Mouse (Mus musculus) mouse trophoblast stem cell (cell line): ENCODE data around the gene 6030445D17Rik.

Experiments used
- in situ Hi-C, 2 experiments: fragments of 300-500 bp; cut with MseI, MboI; formaldehyde crosslinking; loops; 2 replicates in 1 of 2; 3 replicates in 1 of 2; pipeline ENCODE4 v1.15.1; 2025

Gene 6030445D17Rik

GRCm38 (mm10) chr4:136462086-136462838 is at the start of gene 6030445D17Rik:
TSS of gene 6030445D17Rik (plus strand) at chr4:136462250.
- in situ Hi-C loops = no loop called here

DNA sequence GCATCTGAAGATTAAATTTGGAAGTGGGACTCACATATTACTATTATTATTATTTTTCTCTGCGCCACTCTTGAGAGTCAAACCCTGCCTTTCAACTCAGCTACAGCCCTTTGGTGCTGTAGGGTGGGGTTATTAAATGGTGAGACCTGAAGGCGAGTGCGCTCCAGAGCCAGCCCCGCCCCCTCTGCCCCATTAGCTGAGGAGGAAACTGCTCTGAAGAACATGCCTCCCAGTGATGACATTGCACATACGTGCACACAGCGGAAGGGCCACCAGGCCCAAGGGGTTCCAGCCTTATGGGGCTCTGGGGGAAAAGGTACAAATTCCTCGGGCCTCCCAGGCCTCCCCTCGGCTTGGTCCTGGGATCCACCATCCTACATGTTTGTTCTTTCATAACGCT is 46.6 kb upstream of the 6030445D17Rik start:
- in situ Hi-C loops = no loop called here

GRCm38 (mm10) chr4:136418962-136419361 is 43.1 kb upstream of the 6030445D17Rik start:
- in situ Hi-C loops = no loop called here

DNA sequence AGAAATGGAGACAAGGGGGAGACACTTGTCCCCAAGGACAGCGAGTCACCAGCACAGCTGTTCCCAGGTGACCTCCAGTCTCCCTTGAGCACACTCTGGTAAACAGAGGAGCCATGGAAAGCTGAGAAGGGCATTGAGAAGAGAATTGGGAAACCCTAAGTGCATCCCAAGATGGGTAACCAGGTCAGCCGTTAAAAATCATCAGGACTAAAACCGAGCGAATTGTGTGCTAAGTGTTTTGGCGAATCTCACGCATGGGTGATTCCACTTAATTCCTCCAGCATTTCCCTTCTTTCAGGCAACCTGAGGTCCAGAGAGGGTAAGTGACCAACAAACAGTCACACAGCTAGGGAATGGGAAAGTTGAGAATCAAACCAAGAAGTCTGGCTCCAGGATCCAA is 42.7 kb upstream of the 6030445D17Rik start:
- in situ Hi-C loops = no loop called here

DNA sequence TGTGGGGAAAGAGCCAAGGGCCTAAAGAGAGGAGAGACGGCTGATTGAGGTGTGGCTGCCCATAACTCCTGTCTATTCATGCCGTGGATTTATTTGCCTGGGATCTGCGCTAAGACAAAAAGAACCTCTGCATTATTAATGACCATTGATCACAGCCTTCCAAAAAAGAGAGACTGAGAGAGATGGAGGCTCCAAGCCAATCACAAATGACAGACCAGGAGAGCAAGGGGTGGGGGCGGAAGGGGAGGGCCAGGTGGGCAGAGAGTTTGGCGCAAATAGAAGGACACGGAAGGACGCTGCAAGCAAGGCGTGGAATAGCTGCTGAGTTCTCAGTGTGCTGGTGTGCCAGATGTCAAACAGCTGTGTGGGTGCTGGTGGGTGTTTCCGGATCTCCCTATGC is 38.8 kb upstream of the 6030445D17Rik start, which contains the start of gene Htr1d:
TSS of gene Htr1d (plus strand) at position 301 of the 400 bp plus-strand sequence.
- in situ Hi-C loops = no loop called here

- in situ Hi-C loops = no loop called here
These were observed 37.7 kb upstream of the 6030445D17Rik start for GRCm38 (mm10) chr4:136424120-136424999.

GRCm38 (mm10) chr4:136425000-136425288 is 37.1 kb upstream of the 6030445D17Rik start:
- in situ Hi-C loops = no loop called here

- in situ Hi-C loops = no loop called here
These were observed 31.3 kb upstream of the 6030445D17Rik start for GRCm38 (mm10) chr4:136430609-136431375.

DNA sequence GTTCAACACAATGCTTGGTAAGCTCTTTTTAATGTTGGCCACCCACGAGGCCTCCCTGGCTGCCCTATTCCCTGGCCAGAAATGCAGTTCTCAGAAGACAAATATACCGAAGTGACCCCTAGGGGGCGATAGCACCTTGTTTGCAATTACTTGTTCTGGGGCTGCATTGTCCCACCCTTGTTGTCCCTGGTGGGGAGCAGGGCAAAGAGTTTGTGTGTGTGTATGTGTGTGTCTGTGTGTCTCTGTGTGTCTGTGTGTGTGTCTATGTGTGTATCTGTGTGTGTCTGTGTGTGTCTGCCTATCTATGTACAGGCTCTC is 30.7 kb upstream of the 6030445D17Rik start:
- in situ Hi-C loops = no loop called here

- in situ Hi-C loops = no loop called here
These were observed 28.0 kb upstream of the 6030445D17Rik start for GRCm38 (mm10) chr4:136434029-136434428.

GRCm38 (mm10) chr4:136439106-136439505 is 22.9 kb upstream of the 6030445D17Rik start:
- in situ Hi-C loops = no loop called here

GRCm38 (mm10) chr4:136441354-136442043 is 20.6 kb upstream of the 6030445D17Rik start:
- in situ Hi-C loops = no loop called here

- in situ Hi-C loops = no loop called here
These were observed 17.5 kb upstream of the 6030445D17Rik start for GRCm38 (mm10) chr4:136444561-136444960.

DNA sequence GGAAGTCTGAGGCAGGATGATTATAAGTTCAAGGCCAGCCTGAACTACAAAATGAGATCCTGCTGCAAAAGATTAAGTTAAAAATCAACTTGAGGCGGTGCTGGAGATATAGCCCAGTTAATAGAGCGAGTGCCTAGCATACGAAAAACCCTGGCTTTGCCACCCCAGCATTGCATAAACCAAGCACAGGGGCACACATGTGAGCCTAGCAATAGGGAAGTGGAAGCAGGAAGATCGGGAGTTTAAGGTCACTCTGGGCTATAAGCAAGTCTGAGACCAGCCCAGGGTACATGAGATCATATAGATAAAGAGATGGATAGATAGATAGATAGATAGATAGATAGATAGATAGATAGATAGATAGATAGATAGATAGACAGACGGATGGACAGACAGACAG is 12.3 kb upstream of the 6030445D17Rik start:
- in situ Hi-C loops = no loop called here

GRCm38 (mm10) chr4:136450271-136450670 is 11.8 kb upstream of the 6030445D17Rik start:
- in situ Hi-C loops = no loop called here

DNA sequence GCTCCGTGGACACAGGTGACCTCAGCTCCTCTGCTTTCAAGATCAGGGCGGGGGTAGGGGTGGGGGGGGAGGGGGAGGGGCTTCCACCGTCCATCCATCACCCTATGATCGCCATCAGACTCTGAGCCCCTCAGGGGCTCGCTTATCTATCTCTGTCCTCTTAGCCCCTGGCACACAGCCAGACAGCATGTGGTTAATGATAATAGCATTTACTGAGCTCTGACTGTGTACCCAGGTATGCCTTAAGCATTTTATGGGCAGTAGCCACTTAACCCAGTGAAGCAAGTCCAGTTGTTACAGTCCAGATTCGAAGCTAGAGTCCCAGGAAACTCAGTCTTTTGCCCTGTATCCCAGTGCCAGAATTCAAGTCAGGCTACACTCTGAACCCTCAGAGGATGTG is 10.5 kb upstream of the 6030445D17Rik start:
- in situ Hi-C loops = no loop called here

- in situ Hi-C loops = no loop called here
These were observed 9.8 kb upstream of the 6030445D17Rik start for GRCm38 (mm10) chr4:136452286-136452685.

GRCm38 (mm10) chr4:136452792-136453191 is 9.3 kb upstream of the 6030445D17Rik start:
- in situ Hi-C loops = no loop called here

DNA sequence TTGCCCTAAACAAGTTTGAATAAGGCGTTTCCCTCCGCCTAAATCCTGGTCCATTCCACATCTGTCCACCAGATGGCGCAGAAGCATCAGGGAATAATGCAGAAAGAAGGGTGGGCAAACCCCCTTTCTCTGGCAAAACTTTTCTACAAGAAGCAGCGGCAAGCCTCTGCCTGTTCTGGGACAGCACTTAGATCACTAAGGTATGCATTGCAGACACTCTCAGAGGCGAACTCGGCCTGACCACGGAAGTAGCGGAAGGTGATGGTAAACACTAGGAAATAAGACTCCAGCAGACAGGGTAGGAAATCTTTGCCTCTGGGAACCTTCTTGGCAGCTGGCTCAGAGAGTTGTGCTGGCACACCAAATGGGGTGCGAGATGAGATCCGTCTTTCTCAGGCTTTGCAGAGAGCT is 7.2 kb upstream of the 6030445D17Rik start:
- in situ Hi-C loops = no loop called here

- in situ Hi-C loops = no loop called here
These were observed 5.4 kb upstream of the 6030445D17Rik start for GRCm38 (mm10) chr4:136456516-136457218.

- in situ Hi-C loops = no loop called here
These were observed 3.8 kb upstream of the 6030445D17Rik start for GRCm38 (mm10) chr4:136458276-136458675.
